Mouse (Mus musculus): ENCODE data around the gene Scfd1. TPM values are rescaled to one million over a fixed set of nuclear protein-coding genes. Genes with fewer than 3 reads are reported as not detected.

The Scfd1 gene
- polyA plus RNA-seq (2015; fragmentation: Illumina TruSeq; extraction: RNeasy Lipid Tissue Mini Kit (QIAGEN cat#74804); ENCODE audit: low read depth, low replicate concordance), result 49.0 TPM

GRCm38 (mm10) chr12:51377003-51377887 lies at the start of gene Scfd1:
Gene Scfd1, plus strand, starts transcription at chr12:51377510.

GRCm38 (mm10) chr12:51347988-51348697 lies 29.2 kb upstream of the Scfd1 start, which contains the start of gene G2e3:
Gene G2e3, plus strand, starts transcription at chr12:51348061.

Other genes with a start within 250 kb of the Scfd1 start
- 6.9 TPM for gene G2e3, start 29.4 kb upstream of the Scfd1 start, polyA plus RNA-seq (2015; fragmentation: Illumina TruSeq; extraction: RNeasy Lipid Tissue Mini Kit (QIAGEN cat#74804); ENCODE audit: low read depth, low replicate concordance)
- gene Coch, start 215.8 kb downstream of the Scfd1 start, polyA plus RNA-seq (2015; fragmentation: Illumina TruSeq; extraction: RNeasy Lipid Tissue Mini Kit (QIAGEN cat#74804); ENCODE audit: low read depth, low replicate concordance), result 57.4 TPM